Mouse (Mus musculus) olfactory bulb, adult 2 months (tissue): ENCODE measurements around the gene Sapcd2.

Source experiments
- CTCF ChIP-seq: fragments of 200-500 bp; IDR thresholded peaks from 2 replicates; pipeline ENCODE4 v1.5.1; 2012; ENCODE audit warnings: low read depth, mild to moderate bottlenecking, low read length, moderate library complexity; ENCODE audit not compliant: insufficient read depth
- POLR2A ChIP-seq: fragments of 200-500 bp; IDR thresholded peaks from 2 replicates; pipeline ENCODE4 v1.6.1; 2012; ENCODE audit warnings: mild to moderate bottlenecking, low read depth, low read length, moderate library complexity; ENCODE audit not compliant: insufficient read depth

DNA sequence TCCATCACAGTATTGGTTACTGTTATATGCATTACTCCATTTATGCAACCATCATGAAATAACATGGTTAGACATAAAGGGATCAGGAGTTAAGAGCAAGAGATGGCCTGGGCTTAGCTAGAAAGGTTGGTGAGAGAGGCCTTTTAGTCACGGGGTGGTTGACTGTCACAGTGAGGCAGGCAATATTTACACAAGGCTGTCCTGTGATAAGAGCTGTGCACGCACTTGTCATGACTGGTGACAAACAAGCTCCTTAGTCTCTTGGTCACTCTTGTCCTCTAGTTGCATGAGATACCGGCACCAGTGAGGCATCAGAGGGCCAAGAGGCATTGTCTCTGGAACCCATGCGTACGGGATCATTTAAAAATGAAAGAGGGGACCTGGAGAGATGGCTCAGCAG, 12.4 kb downstream of the Sapcd2 start:
- TF ChIP-seq POLR2A (no peak), CTCF (no peak)
